Mouse (Mus musculus): ENCODE data around the gene Tmem25.
"Not testable (repeated sequence)": the region's sequence is repeated elsewhere in the genome, so short reads cannot be mapped to it uniquely, and the experiment has no call there.

Gene Tmem25

GRCm38 (mm10) chr9:44772392-44772749 is 26.7 kb downstream of the Tmem25 start:
- DNase-seq (ENCODE audit: low spot score): no peak

- DNase-seq (ENCODE audit: low spot score): no peak
Measured at GRCm38 (mm10) chr9:44771376-44771775, 27.7 kb downstream of the Tmem25 start.

GRCm38 (mm10) chr9:44768029-44768394 is 31.1 kb downstream of the Tmem25 start:
- DNase-seq (ENCODE audit: low spot score): not testable (repeated sequence)

- DNase-seq (ENCODE audit: low spot score): peak; percentile 64
Measured at GRCm38 (mm10) chr9:44767101-44768028, 31.7 kb downstream of the Tmem25 start, which contains the start of the genes Arcn1 and Ift46. Arcn1 (minus strand) TSS chr9:44767845. Ift46 (plus strand) TSS chr9:44767908.

- no peak for DNase-seq (ENCODE audit: low spot score)
Measured at GRCm38 (mm10) chr9:44760873-44761272, 38.2 kb downstream of the Tmem25 start.

- DNase-seq (ENCODE audit: low spot score): no peak
Measured at GRCm38 (mm10) chr9:44748473-44748872, 50.6 kb downstream of the Tmem25 start.

GRCm38 (mm10) chr9:44747341-44747740 is 51.8 kb downstream of the Tmem25 start:
- DNase-seq (ENCODE audit: low spot score): no peak

GRCm38 (mm10) chr9:44746666-44747065 is 52.4 kb downstream of the Tmem25 start:
- no peak for DNase-seq (ENCODE audit: low spot score)

GRCm38 (mm10) chr9:44745371-44745770 is 53.7 kb downstream of the Tmem25 start:
- no peak for DNase-seq (ENCODE audit: low spot score)
